Mouse (Mus musculus) liver, postnatal 0 days (tissue): Measurements from ENCODE around the gene Bnc2.

Source experiments
- CTCF ChIP-seq: sonication (generic); IDR thresholded peaks from 2 replicates; pipeline ENCODE4 v1.5.1; 2016; ENCODE audit warnings: antibody characterized with exemption, low read depth
- EP300 ChIP-seq: IDR thresholded peaks from 2 replicates; pipeline ENCODE4 v1.6.1; 2016; ENCODE audit warnings: antibody characterized with exemption, low read depth, mild to moderate bottlenecking

DNA sequence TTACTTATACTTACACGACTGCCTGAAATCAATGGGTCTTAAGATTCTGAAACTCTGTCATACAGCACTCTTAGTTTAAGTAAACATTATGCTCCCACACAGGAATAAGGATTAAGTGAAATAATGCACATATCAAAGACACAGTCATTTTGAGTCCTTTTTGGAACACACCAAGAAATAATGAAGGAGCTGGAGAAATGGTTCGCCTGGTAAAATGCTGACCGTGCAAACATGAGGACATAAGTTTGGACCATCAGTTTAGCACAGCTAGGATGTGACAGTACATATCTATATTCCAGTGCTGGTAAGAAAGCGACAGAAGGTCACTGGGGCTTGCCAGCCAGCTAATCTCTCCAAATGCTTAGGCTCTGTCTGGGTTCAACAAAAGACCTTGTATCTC lies 205.7 kb downstream of the Bnc2 start:
- TF ChIP-seq CTCF = no peak
- TF ChIP-seq EP300 = no peak
